Mouse (Mus musculus) intestine, postnatal 0 days (tissue): ENCODE data around the gene Bud13. TPM values are rescaled to one million over a fixed set of nuclear protein-coding genes. Genes with fewer than 3 reads are reported as not detected.

Experiments used
- ATAC-seq: fragments of 200-750 bp; cut with Nextera tagmentation; 2 replicates; pipeline ENCODE4 v1.8.0; 2017; ENCODE audit warnings: mild to moderate bottlenecking, moderate TSS enrichment, moderate library complexity
- H3K27ac ChIP-seq: fragments of 300-500 bp; sonication (generic); 2 replicates; pipeline ENCODE4 v1.5.1; 2014; ENCODE audit warnings: mild to moderate bottlenecking, low read depth, low read length, moderate library complexity
- H3K27me3 ChIP-seq: fragments of 300-500 bp; sonication (generic); replicated peaks from 2 replicates; pipeline ENCODE4 v1.6.1; 2014; ENCODE audit warnings: low read length, mixed read lengths; ENCODE audit not compliant: control insufficient read depth, insufficient read depth
- H3K36me3 ChIP-seq: fragments of 300-500 bp; sonication (generic); 2 replicates; pipeline ENCODE4 v1.6.1; 2014; ENCODE audit warnings: mild to moderate bottlenecking, moderate library complexity; ENCODE audit not compliant: control insufficient read depth, insufficient read depth
- H3K4me1 ChIP-seq: fragments of 300-500 bp; sonication (generic); replicated peaks from 2 replicates; pipeline ENCODE4 v1.6.1; 2014; ENCODE audit warnings: antibody characterized with exemption, low read length, mixed read lengths; ENCODE audit not compliant: control insufficient read depth, insufficient read depth
- H3K4me2 ChIP-seq: fragments of 300-500 bp; sonication (generic); replicated peaks from 2 replicates; pipeline ENCODE4 v1.6.1; 2014; ENCODE audit warnings: low read depth, mild to moderate bottlenecking, moderate library complexity
- H3K4me3 ChIP-seq: fragments of 300-500 bp; sonication (generic); 2 replicates; pipeline ENCODE4 v1.5.1; 2014; ENCODE audit warnings: low read depth, low read length
- H3K9ac ChIP-seq: fragments of 300-500 bp; sonication (generic); 2 replicates; pipeline ENCODE4 v1.6.1; 2014; ENCODE audit warnings: mild to moderate bottlenecking, low read depth, low read length
- H3K9me3 ChIP-seq: fragments of 300-500 bp; sonication (generic); 2 replicates; pipeline ENCODE4 v1.6.1; 2016; ENCODE audit warnings: mixed run types; ENCODE audit not compliant: control insufficient read depth
- CTCF ChIP-seq: sonication (generic); IDR thresholded peaks from 2 replicates; pipeline ENCODE4 v1.5.1; 2016; ENCODE audit warnings: low read depth, mild to moderate bottlenecking, control low read depth, antibody characterized with exemption, moderate library complexity
- WGBS: fragments of 180-500 bp; shearing (Covaris S2); extraction: QIAGEN DNeasy Blood & Tissue Kit; methylation state at CpG from one replicate; pipeline ENCODE4 v1.1.7; 2014; 5-methylcytosine and 5-hydroxymethylcytosine counted together
- polyA plus RNA-seq: library from polyadenylated mRNA; unstranded; fragments of >200 nt; fragmentation: Nextera tagmentation; extraction: Ambion mirVana; gene quantifications from 2 replicates; pipeline ENCODE4 v1.2.1, GENCODE M21; 2015

Gene Bud13
- polyA plus RNA-seq, 1 experiment from 2014 or later = 6.4 TPM

DNA sequence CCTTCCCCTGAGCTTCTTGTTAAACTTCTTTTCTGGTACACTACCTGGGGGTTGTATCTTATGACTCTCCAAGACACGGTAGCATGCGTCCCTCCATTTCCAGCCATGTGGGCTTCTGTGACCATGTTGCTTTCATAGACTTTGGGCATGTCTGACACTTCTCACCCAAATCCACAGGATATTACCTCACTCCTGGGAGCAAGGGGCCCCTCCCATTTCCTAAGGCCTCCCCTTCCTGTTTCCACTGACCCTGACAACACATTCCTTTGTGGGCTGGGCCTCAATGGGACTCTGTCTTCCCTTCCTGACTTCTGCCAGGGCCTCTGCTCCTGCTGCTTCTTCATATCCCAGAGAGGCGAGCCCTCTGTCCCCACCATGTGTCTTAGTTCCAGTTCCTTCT lies 25.3 kb upstream of the Bud13 start:
- no peak for ATAC-seq
- WGBS = 82% methylated on average over 3 of the region's 3 CpGs

DNA sequence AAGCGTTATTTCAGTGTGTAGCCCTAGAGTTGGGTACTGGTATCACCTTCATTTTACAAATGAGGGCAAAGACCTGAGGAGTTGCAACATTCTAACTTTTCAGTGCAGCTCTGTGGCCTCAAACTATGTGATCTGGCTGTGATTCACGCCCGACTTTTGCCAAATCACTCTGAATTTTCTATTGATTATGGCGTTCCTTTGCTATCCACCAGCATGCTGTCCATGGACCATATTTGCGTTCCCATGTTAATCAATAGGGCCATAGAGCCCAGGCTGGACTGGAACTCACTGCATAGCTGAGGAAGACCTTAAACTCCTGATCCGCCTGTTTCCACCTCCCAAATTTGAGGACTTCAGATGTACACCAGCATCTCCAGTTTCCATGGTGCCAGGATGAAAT lies 23.7 kb upstream of the Bud13 start:
- Histone ChIP-seq H3K9ac (no peak overlapping the region), H3K27me3 (no peaks in the 10 kb centered on the region), H3K36me3 (no peaks in the 10 kb centered on the region), H3K4me3 (no peak overlapping the region), H3K27ac (no peak overlapping the region), H3K4me1 (no peaks in the 10 kb centered on the region), H3K9me3 (no peaks in the 10 kb centered on the region), H3K4me2 (no peak overlapping the region)
- 90% methylated on average over 6 of the region's 6 CpGs for WGBS
- TF ChIP-seq CTCF = no peak
- ATAC-seq = no peak

More for the DNA sequence above, 25.3 kb upstream of the Bud13 start:
- Histone ChIP-seq H3K27me3 (no peaks in the 10 kb centered on the region), H3K4me3 (no peak overlapping the region), H3K9ac (no peak overlapping the region), H3K36me3 (no peaks in the 10 kb centered on the region), H3K4me1 (no peaks in the 10 kb centered on the region), H3K27ac (no peak overlapping the region), H3K4me2 (no peak overlapping the region), H3K9me3 (no peaks in the 10 kb centered on the region)
- TF ChIP-seq CTCF = no peak

DNA sequence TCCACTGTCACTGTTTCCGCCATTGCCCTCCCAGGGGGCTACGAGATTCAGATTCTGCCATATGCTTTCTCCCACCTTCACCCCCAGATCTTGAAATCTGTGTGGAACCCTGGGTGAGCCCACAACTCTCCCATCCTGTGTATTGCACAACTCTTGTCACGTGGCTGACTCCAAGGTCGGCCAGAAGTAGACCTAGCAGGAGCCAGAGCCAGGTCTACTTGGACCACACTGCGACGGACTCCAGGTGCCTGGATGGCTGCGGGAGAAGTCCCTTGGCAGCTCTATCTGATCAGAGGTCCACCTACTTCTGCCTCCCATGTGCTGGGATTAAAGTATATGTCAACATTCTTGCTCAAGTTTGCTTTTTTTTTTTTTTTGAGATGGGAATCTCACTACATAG lies 21.7 kb upstream of the Bud13 start:
- H3K9me3 ChIP-seq = no peaks in the 10 kb centered on the region
- H3K4me1 ChIP-seq = no peaks in the 10 kb centered on the region
- H3K9ac ChIP-seq = no peak overlapping the region
- H3K27ac ChIP-seq = no peak overlapping the region
- no peak for ATAC-seq
- 75% methylated on average over 7 of the region's 7 CpGs for WGBS
- no peak overlapping the region for H3K4me2 ChIP-seq
- H3K36me3 ChIP-seq = no peaks in the 10 kb centered on the region
- no peak overlapping the region for H3K4me3 ChIP-seq
- no peaks in the 10 kb centered on the region for H3K27me3 ChIP-seq
- TF ChIP-seq CTCF = no peak

DNA sequence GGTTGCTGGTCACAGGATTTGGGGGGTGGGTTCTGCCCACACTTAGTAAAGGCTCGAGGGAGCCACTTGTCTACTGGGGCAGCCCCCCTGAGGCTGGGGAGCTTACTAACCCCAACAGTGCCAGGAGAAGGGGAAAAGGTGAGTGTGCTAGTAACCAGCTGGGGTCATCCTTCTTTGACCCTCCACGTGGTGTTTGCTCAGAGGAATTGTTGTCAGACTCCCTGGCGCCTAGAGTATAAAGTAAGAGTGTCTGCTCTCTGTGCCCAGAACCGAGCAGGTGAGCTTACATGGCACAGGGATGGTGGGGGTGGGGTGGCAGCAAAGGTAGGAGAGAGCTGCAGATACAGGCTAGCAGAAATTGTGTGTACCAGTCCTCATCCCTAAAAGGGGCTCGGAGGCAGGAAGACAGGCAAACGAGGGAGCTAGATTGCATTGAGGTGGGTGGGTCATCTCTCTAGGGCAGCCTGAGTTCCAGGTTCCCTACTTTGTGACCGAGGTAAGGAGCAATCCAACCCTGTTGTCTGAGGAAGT lies 14.4 kb upstream of the Bud13 start, which contains the start of gene Apoa5:
Gene Apoa5, plus strand, starts transcription at position 291 of the 531 bp plus-strand sequence.
- no peak within 1 kb of the TSS for H3K9ac ChIP-seq
- WGBS = 32% methylated on average over 7 of the region's 7 CpGs
- H3K9me3 ChIP-seq = no peaks in the 10 kb centered on the region
- no peak within 1 kb of the TSS for H3K4me2 ChIP-seq
- H3K4me3 ChIP-seq = no peak within 1 kb of the TSS
- no peaks in the 10 kb centered on the region; the same call in 1 of the 2 replicates for H3K27me3 ChIP-seq
- no peak within 1 kb of the TSS for H3K27ac ChIP-seq
- TF ChIP-seq CTCF = no peak
- no peak for ATAC-seq
- H3K4me1 ChIP-seq = no peaks in the 10 kb centered on the region
- H3K36me3 ChIP-seq = no peaks in the 10 kb centered on the region; the same call in 1 of the 2 replicates

DNA sequence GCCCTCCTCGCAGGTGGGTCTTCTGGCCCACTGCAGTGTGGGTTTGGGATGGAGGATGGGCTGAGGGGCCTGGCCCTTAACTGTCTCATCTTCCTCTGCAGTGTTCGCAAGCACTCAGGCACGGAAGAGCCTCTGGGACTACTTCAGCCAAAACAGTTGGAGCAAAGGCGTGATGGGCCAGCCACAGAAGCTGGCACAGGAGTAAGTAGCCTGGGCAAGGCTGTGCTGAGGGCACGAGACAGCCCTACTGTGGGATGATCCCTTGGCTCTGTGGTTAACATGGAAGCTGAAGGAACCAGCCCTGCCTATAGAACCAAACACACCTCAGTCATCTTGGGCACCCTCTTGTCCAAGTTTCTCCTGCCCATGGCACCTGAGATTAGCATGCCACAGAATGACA lies 13.7 kb upstream of the Bud13 start:
- 88% methylated on average over 5 of the region's 5 CpGs for WGBS
- no peak overlapping the region for H3K27ac ChIP-seq
- no peak for ATAC-seq
- no peaks in the 10 kb centered on the region; the same call in 1 of the 2 replicates for H3K27me3 ChIP-seq
- H3K36me3 ChIP-seq = no peaks in the 10 kb centered on the region; the same call in 1 of the 2 replicates
- no peak for TF ChIP-seq CTCF
- H3K4me1 ChIP-seq = no peaks in the 10 kb centered on the region
- H3K4me3 ChIP-seq = no peak overlapping the region
- H3K9me3 ChIP-seq = no peaks in the 10 kb centered on the region
- no peak overlapping the region for H3K4me2 ChIP-seq
- no peak overlapping the region for H3K9ac ChIP-seq

DNA sequence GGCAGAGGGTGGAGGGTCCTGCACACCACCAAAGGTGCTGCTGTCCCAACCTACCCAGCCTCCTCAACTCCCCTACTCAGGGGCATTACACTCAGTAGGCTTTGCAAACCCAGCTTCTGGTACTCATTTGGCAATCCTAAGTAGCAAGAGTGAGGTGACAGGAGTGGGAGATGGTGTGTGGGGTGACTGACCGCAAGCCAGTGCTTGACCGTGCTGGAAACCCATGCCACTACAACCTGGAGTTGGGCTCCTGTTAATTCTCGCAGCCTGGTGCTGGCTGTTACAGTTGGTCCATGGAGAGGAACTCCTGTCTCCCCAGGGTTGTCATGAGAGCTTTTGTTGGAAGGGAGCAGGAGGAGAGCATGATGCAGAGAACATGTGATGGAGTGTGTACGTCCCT lies 12.0 kb upstream of the Bud13 start:
- no peak for ATAC-seq
- Histone ChIP-seq H3K27ac (no peak overlapping the region), H3K4me2 (no peak overlapping the region), H3K36me3 (peaks cover 15% of the 10 kb centered on the region), H3K4me3 (no peak overlapping the region), H3K9me3 (no peaks in the 10 kb centered on the region), H3K9ac (no peak overlapping the region), H3K27me3 (no peaks in the 10 kb centered on the region; the same call in 1 of the 2 replicates), H3K4me1 (no peaks in the 10 kb centered on the region)
- no peak for TF ChIP-seq CTCF
- WGBS = 93% methylated on average over 4 of the region's 4 CpGs
